In the genomic region with DNA sequence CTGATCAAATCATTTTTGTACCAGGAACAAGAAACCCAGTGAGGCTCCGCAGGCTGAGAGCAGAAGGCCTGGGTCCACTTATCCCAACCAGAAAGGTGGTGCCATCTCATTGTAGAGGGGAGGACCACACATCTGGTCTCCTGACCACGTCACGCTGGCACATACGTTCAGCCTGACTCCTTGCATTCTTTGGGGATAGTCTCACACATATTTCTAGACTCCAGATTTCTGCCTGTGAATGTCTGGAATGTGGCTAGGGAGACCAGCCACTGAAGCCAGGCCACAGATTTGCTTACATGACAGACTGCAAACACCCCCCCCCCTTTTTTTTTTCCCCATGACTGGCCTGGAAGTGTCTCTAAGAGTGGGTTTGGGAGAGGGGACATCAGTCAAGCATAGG, we compare ENCODE assay signal across 15 mouse cellular contexts. TPM values are rescaled to one million over a fixed set of nuclear protein-coding genes. Genes with fewer than 3 reads are reported as not detected.
DNase-seq lines count a peak whose midpoint lies in the region; ATAC-seq and TF ChIP-seq lines count a peak whose summit lies in the region.
"Had no signal": no experiment of that assay in that cellular context is flagged by ENCODE, and none has a peak within 500 bp of the region (broad histone marks: within the 10 kb centered on the region; RNA-seq: fewer than 3 reads in every experiment).

No protein-coding gene starts in this region.

- no peak overlapping the region for H3K4me2 ChIP-seq in heart, embryonic 11.5 days
- no peak overlapping the region for H3K4me2 ChIP-seq in embryonic facial prominence, embryonic 13.5 days
- H3K4me2 ChIP-seq: stomach, embryonic 15.5 days had no signal

- TF ChIP-seq CTCF in layer of hippocampus, adult 2 months (conservative IDR thresholded peaks at IDR 0.05): no peak

- no peak for ATAC-seq in heart, embryonic 11.5 days (replicated peaks; ENCODE audit: insufficient number of reproducible peaks, low FRiP score, low TSS enrichment)
- ATAC-seq in embryonic facial prominence, embryonic 13.5 days (ENCODE audit: insufficient number of reproducible peaks, insufficient read depth, low FRiP score, low TSS enrichment, low read depth): no peak

- 32% methylated on average over 4 of the region's 4 CpGs for WGBS in heart, embryonic 11.5 days (ENCODE audit: insufficient replicate concordance)
- 24% methylated on average over 4 of the region's 4 CpGs for WGBS in embryonic facial prominence, embryonic 13.5 days

- no peaks in the 10 kb centered on the region for H3K9me3 ChIP-seq in heart, embryonic 11.5 days (replicated peaks; ENCODE audit: control insufficient read depth, low read length)
- no peaks in the 10 kb centered on the region for H3K9me3 ChIP-seq in embryonic facial prominence, embryonic 13.5 days
- H3K9me3 ChIP-seq: stomach, embryonic 15.5 days had no signal

- no peak overlapping the region for H3K4me3 ChIP-seq in heart, embryonic 11.5 days (ENCODE audit: low read depth, low read length)
- no peak overlapping the region for H3K4me3 ChIP-seq in layer of hippocampus, adult 2 months
- H3K4me3 ChIP-seq in embryonic facial prominence, embryonic 13.5 days: no peak overlapping the region
- H3K4me3 ChIP-seq: stomach, embryonic 15.5 days had no signal

- H3K4me1 ChIP-seq in heart, embryonic 11.5 days (ENCODE audit: control insufficient read depth, insufficient read depth, low read length): peaks cover 19% of the 10 kb centered on the region
- peaks cover 21% of the 10 kb centered on the region for H3K4me1 ChIP-seq in embryonic facial prominence, embryonic 13.5 days
- H3K4me1 ChIP-seq: stomach, embryonic 15.5 days had no signal

- H3K27ac ChIP-seq in heart, embryonic 11.5 days (ENCODE audit: low read depth, low read length): 0 out of 2 replicates have a peak overlapping the region, but pooled peaks have one; percentile 50
- peak overlapping the region; percentile 28; the same call in 1 of the 2 replicates for H3K27ac ChIP-seq in layer of hippocampus, adult 2 months
- H3K27ac ChIP-seq in embryonic facial prominence, embryonic 13.5 days: 0 out of 2 replicates have a peak overlapping the region, but pooled peaks have one; percentile 14
- H3K27ac ChIP-seq: stomach, embryonic 15.5 days had no signal

- no peaks in the 10 kb centered on the region for H3K27me3 ChIP-seq in heart, embryonic 11.5 days (ENCODE audit: control insufficient read depth, insufficient read depth, low read length)
- H3K27me3 ChIP-seq in embryonic facial prominence, embryonic 13.5 days: no peaks in the 10 kb centered on the region
- H3K27me3 ChIP-seq: stomach, embryonic 15.5 days had no signal

- no peaks in the 10 kb centered on the region for H3K36me3 ChIP-seq in heart, embryonic 11.5 days (ENCODE audit: control insufficient read depth, insufficient read depth, low read length)
- no peaks in the 10 kb centered on the region for H3K36me3 ChIP-seq in embryonic facial prominence, embryonic 13.5 days
- H3K36me3 ChIP-seq: stomach, embryonic 15.5 days had no signal

- H3K9ac ChIP-seq in heart, embryonic 11.5 days (ENCODE audit: low read depth, low read length): 0 out of 2 replicates have a peak overlapping the region, but pooled peaks have one; percentile 10
- H3K9ac ChIP-seq in embryonic facial prominence, embryonic 13.5 days: 0 out of 2 replicates have a peak overlapping the region, but pooled peaks have one; percentile 22
- H3K9ac ChIP-seq: stomach, embryonic 15.5 days had no signal

- no peak for DNase-seq in heart, adult 18-20 months
- no peak for DNase-seq in layer of hippocampus, adult 2 months (ENCODE audit: low spot score in 2 of 2)
- DNase-seq in layer of hippocampus, adult 9-11 months: no peak
- peak; percentile 78 for DNase-seq in 3134 (ENCODE audit: extremely low read depth, insufficient read length, low spot score)
- DNase-seq in B cell, adult 2 months: no peak
- no peak for DNase-seq in layer of hippocampus, adult 11-12 months (ENCODE audit: low spot score)
- DNase-seq: adrenal gland, adult 2 months; cerebellum, adult 9-11 months; kidney, postnatal 10 days; layer of hippocampus, postnatal 36 days; liver; thymus, postnatal 4 days had no signal

RNA-seq across cellular contexts. Expression of a gene that starts 58.9 kb away (rescaled TPM):
- polyA plus RNA-seq in heart, embryonic 11.5 days (2014; fragmentation: Nextera tagmentation; extraction: Ambion mirVana): 40.1 and 41.8 TPM in 2 replicates
- total RNA-seq in heart, adult 18-20 months (2021): 10 to 100 TPM; 35.0 to 37.1 TPM
- total RNA-seq in layer of hippocampus, adult 2 months (2021): 10 to 100 TPM; 48.6 to 51.1 TPM
- 93.2 and 93.5 TPM in 2 replicates for polyA plus RNA-seq in embryonic facial prominence, embryonic 13.5 days (2015; fragmentation: Nextera tagmentation; extraction: Ambion mirVana)
